Mouse (Mus musculus) heart, postnatal 36 days (tissue): Measurements from ENCODE around the gene Gm3755. TPM values are rescaled to one million over a fixed set of nuclear protein-coding genes. Genes with fewer than 3 reads are reported as not detected.
"Not testable (repeated sequence)": the region's sequence is repeated elsewhere in the genome, so short reads cannot be mapped to it uniquely, and the experiment has no call there.

Experiments
- DNase-seq, 2 experiments: peaks; one replicate each; pipeline ENCODE4 v3.0.0; 2021 to 2022
- intact Hi-C: fragments of 180-260 bp; cut with DNase I; formaldehyde crosslinking; loops from one replicate; pipeline ENCODE4 v1.15.1; 2025
- total RNA-seq, 2 experiments: library from RNA; stranded (reverse); gene quantifications; 2 replicates each; pipeline ENCODE4 v1.2.3; 2021

The Gm3755 gene
- not detected for total RNA-seq

DNA sequence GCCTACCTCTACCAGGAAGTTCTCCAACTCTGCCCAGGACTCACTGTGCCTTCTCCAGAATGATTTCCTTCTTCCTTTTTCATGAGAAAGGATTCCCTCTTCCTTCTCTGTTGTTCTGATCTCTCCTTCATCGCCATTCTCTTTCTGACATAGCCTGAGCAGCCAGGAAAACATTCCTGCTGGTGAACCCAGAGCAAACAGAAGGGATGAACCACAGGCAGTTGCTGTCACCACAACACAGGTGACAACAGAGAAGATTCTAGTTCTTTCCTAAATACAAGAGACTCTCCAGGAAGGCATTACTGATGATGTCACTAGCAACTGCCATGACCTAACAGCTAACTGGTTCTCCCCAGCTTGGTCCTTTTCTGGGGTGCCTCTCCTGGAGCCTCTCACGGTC, at the start of gene Gm3755:
TSS of gene Gm3755 (minus strand) at position 101 of the 400 bp plus-strand sequence.
- intact Hi-C loops, DNase-seq: not testable (repeated sequence)

DNA sequence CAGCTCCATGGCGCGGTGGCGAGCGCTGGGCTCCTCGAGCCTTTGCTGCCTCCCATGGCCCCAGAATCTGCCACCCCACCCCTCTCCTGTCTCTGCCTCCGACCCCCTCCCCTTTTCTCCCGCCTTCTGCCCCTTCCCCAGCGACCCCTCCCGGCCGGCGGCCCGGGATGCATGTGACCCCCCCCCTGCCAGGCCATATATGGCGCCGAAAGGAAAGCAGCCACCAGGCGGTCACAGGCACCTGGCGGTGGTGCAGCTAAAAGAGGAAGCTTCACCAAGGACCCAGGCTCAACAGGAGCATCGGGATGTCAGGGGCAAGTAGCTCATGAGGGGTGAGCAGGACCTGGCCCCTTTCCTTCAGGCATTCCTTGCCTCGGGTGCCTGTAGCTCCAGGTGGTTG, 38.0 kb upstream of the Gm3755 start:
- intact Hi-C loops = not testable (repeated sequence)
- peak in 1 of 2 experiments; percentile 1 for DNase-seq

DNA sequence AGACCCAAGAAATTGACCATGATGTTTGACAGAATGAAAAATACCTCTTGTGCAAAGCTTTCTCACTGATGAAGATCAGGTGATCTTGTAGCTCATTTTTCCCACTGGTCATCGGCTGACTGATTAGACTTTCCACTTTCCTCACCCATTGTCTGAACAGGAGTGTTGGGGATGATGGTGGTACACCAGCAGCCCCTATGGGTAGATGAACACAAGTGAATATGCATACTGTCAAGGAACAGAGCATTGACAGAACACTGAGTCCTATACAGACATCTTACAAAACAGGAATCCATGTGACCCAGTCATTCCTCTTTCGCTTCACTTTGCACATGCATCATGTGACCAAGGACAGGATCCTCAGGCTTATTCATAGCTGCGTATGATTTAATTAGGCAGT, 32.9 kb upstream of the Gm3755 start, which contains the start of gene Gm3752:
TSS of gene Gm3752 (minus strand) at position 101 of the 400 bp plus-strand sequence.
- intact Hi-C loops, DNase-seq: not testable (repeated sequence)

DNA sequence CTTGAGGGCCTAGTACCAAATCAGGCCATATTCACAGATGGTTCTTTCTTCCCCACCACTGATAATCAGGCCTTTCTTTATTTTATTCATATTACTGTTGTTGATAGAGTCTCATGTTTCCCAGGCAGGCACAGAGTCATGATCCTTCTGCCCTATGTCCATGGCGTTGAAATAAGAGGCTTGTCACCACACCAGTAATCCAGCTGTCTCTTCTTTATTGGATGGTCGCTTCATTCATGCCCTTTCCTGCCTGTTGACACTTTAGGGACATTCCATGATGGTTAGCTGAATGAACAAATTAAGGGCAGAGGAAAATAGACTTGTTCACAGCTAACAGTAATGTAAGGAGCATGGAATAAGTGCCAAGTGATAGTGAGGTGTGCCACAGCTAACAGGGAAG, 28.2 kb downstream of the Gm3755 start:
- intact Hi-C loops, DNase-seq: not testable (repeated sequence)

Other genes with a start within 250 kb of the Gm3755 start
- gene Gm3727, start 186.2 kb downstream of the Gm3755 start, total RNA-seq = not detected
- gene Gm3739, start 135.9 kb downstream of the Gm3755 start, total RNA-seq = under 1 TPM; 0.33 TPM
- gene Gm5797, start 118.5 kb downstream of the Gm3755 start, total RNA-seq = not detected
- gene Gm8374, start 85.8 kb downstream of the Gm3755 start, total RNA-seq = not detected
- gene Gm3752, start 32.8 kb upstream of the Gm3755 start, total RNA-seq = not detected
- gene Gm3558, start 117.6 kb upstream of the Gm3755 start, total RNA-seq = 1 to 10 TPM; 1.3 TPM
- not detected for gene Gm10338, start 144.7 kb upstream of the Gm3755 start, total RNA-seq
- gene Gm10128, start 193.1 kb upstream of the Gm3755 start, total RNA-seq = not detected